Mouse (Mus musculus) liver, adult 2 months (tissue): Measurements from ENCODE around the gene H2al1b.
"Not testable (repeated sequence)": the region's sequence is repeated elsewhere in the genome, so short reads cannot be mapped to it uniquely, and the experiment has no call there.

Source experiments
- CTCF ChIP-seq: fragments of 200-500 bp; IDR thresholded peaks from 2 replicates; pipeline ENCODE4 v1.5.1; 2011; ENCODE audit warnings: low read depth, low read length, control low read depth
- POLR2A ChIP-seq: fragments of 200-500 bp; IDR thresholded peaks from 2 replicates; pipeline ENCODE4 v1.6.1; 2011; ENCODE audit warnings: low read length, control low read depth; ENCODE audit not compliant: insufficient read depth; ENCODE audit errors: extremely low read depth

- not testable (repeated sequence) for TF ChIP-seq CTCF, POLR2A
These were observed 25.3 kb downstream of the H2al1b start, which contains the start of gene H2al1j for GRCm38 (mm10) chrX:11327522-11327921.
